Mouse (Mus musculus) urinary bladder, postnatal 4 days (tissue): ENCODE data around the gene Mrps18c.
A peak's percentile ranks its signal among the peaks of the same experiment; 100 is the strongest.

Experiments
- DNase-seq, 2 experiments: peaks; one replicate each; pipeline ENCODE4 v3.0.0; 2021 to 2022; ENCODE audit warnings: low spot score in 2 of 2

The Mrps18c gene

DNA sequence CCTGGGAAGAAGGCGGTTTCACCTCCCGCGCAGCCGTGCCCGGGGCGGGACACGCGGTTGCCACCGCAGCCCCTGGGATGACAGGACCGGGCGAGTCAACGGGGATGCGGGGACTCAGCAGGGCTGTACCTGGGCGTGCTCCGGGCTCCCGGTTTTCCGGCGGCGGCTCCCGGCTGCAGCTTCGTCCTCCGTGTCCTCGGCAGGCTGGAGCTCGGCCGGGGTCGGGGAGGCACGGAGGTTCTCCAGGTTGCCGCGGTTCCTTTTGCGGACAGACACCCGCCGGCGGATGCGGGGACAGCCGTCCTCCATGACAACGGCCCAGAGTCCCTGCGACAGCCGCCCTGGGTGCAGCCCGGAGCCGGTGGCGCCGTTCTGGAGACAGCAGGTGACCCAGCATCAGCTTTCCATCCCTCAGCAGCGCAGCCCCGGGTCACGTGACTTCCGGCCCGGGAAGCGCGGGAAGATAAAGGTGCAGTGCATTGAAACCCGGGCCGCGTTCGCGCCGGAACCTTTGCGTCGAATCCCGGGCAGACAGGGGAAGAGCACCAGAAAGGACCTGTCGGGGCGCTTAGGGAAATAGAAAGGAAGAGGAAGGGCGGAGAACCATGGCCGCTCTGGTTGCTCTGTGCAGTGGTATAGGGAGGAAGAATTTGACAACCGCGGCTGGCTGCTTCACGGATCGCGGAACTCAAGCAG is at the start of gene Mrps18c, which contains the start of gene Helq:
Gene Mrps18c (plus strand): TSS at position 463 of the 696 bp plus-strand sequence.
Gene Helq (minus strand): TSS at position 434 of the 696 bp plus-strand sequence.
- DNase-seq = peak; percentile 88

DNA sequence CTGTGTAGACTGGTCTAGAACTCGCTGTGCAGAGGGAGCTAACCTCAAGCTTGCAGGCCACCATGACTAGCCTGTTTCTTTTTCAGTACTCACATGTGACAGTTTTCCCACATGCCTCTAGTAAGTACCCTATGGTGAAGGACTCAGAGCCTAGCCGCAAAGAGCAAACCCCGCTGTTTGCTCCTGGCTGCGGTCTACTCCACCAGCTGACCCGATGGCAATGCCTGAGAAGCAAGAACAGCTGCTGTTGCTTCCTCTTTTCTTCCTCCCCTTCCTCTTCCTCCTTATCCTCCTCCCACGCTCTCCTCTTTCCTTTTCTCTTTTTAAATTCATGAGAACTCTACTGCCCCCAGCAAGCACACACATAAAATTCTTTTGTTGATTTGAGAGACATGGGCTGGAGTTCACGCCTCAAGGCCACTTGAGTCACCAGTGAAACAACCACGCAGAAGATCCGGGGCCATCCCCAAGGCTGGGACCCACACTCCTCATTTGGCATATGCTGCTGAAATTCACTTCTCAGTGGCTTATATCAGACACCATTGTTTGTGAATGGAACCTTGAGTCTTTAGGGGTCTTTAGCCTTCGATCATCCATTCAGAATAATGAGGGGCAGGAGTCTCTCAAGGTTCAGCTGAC is 47.7 kb upstream of the Mrps18c start:
- no peak for DNase-seq

DNA sequence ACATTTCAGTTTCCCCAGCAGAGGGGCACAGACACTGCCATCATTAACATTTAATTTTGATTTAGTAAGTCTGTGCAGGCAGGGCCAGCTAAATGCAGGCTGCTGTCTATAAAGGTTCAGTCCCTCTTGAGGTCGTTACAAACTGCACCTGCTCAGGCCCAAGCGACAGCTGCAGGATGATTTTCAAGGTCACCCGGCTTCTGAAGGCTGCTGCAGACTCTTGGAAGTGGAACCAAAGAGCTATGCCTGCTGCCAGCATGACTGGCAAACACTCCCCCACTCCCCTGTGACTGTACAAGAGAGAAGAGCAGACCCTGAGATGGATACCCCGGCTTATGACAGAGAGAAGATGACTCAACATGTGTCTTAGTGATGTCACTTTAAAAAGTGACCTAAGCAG is 46.8 kb upstream of the Mrps18c start:
- DNase-seq = no peak

DNA sequence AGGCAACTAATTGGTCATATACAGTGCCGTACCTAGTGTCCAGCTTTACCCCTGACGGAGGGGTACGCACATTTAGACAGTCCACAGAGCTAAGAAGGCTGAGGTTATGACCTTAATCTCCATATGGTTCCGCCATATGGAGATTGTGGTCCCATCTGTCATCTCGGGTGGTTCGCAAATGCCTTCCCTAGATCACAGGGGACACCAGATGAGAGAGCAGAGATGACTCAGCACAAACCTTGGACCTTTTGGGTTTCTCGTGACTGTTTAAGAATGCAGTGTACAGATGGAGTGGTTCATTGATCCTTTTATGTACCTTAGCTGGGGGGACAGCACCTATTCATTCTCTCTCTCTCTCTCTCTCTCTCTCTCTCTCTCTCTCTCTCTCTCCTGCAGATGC is 45.0 kb upstream of the Mrps18c start:
- DNase-seq = no peak

DNA sequence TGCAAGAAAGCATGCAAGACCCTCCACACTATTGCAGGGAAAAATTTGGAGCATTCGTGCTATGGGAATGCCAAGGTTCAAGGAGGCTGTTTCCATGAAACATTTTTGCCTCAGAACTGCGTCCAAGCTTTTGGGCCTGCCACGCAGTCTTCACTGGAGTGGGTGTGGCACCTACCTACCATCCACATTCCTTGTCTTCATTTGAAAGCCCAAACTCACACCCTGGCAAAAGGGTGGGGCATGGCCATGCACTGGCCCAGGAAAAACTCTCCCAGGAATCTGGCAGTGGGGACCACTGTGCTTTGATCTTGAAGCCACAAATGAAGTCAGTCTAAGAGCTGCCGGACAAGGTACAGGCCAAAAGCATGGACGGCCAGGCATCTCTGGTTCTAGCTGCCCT is 40.3 kb upstream of the Mrps18c start:
- DNase-seq = no peak

DNA sequence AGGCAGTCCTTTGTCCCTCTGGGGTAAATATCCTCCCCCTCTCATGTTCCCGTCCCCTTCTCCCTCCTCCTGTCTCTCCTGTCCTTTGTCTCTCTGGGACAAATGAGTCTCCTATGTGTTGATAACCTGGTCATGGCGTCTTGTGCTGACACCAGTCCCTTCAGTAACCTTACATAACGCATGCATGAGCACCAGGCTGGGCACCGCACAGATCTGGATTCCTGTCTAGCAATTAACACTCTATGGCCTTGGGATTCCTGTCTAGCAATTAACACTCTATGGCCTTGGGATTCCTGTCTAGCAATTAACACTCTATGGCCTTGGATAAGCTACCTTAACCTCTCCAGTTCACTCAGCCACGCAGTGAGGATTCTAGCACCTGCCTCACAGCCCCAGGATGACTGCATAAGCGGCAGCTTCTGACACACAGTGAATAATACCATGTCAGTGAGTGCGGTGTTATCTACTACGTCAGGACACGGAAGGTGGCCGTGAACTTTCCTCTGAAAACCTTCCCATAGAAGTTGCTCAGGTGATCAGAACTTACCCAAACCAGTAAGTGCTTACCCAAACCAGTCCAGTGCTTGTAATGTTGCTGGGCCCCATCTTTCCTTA is 38.3 kb upstream of the Mrps18c start:
- no peak for DNase-seq

DNA sequence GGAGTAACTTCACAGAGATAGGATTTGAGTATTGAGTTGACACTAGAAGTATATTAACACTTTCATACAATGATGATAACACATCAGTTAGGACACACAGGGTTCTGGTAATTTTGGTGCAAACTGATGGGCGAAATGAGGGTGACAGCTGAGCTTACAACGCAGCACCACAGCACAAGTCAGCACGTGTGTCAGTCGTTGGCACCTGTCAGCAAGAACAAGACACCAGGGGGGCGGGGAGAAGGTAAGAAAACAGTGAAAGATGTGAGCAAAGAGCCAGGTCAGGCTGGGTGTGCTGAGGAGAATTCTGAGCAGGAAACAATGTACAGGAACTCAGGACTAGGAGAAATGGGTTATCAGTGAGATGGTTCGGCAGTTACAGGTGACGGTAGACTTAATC is 36.7 kb upstream of the Mrps18c start:
- DNase-seq = no peak

DNA sequence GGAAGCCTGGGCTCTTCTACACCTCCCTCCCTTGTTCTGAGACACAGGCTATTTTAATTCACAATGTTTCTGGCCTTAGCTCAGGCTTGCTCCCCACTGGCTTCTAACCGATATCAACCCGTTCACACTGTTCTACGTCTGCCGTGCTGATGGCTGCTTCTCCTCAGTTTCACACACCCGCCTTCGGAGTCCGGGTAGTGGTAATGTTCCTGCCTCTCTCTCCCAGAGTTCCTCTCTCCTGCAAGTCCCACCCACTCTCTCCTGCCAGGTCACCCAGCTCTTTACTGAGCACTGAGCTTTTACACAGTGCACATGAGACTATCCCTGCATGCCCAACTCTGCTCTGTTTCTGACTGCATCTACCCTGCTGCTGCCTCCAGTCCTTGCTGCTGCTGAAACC is 32.4 kb upstream of the Mrps18c start:
- no peak for DNase-seq

DNA sequence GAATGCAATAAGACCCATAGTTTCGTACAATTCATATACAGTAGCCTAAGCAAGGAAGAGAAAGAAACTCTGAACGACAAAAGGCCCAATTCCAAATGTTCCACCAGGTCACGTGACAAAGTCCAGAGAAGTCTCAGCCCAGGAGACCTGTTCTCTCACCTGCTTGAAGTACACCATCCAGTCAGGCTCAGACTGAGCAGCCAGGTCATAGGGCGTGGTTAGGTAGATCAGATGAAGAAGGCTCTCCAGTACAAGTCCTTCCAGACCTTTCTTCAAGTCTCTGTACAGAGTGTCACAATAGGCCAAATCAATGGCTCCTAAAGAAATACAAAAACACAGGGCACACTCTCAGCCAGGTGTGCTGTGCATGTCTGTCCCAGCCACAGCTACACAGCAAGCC is 26.9 kb upstream of the Mrps18c start:
- DNase-seq = no peak

DNA sequence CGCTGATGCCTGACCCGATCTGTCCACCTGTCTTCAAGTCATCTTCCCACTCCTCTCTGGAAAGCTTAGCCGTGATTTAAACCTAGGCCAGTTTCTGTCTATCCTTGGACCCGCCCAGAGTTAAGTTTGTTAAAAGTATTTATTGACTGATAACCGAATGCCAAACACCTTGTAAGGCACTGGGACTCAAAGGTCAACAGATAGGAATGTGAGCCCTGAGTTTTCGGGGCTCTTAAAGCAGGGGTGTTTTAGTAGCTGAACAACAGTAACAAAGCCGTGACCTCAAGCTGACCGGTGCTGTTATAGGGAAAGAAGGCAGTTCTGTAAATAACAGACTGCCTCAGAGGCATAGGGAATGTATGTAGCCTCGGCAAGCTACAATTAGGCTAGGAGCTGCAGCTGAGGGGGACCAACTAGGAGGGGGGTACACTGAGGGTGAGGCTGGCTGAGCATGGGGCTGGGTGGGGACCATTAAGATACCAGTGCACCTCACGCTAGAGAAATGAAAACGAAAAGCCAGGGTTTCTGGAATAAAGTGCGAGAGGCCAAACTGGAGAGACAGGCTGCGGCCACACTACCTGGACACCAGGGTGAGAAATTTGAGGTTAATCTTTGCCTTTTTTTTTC is 22.5 kb upstream of the Mrps18c start:
- DNase-seq = no peak

DNA sequence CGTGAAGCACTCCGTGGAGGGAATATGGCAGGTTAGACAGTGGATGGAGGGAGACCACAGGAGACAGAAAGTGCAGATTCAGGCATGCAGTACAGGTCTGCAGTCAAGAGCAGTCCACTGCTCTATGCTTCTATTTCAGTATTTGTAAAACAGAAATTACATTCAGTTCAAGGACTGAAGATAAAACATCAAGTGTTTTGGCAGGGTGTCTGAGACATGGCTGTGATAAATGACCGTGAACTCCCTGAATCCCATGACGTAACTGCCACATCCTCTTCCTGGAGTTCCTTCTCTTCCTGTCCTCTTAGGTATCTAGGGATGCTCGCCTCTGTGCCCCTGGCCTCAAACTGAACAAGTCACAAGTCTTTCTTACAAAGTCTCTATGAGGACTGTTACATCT is 21.5 kb upstream of the Mrps18c start:
- DNase-seq = no peak

DNA sequence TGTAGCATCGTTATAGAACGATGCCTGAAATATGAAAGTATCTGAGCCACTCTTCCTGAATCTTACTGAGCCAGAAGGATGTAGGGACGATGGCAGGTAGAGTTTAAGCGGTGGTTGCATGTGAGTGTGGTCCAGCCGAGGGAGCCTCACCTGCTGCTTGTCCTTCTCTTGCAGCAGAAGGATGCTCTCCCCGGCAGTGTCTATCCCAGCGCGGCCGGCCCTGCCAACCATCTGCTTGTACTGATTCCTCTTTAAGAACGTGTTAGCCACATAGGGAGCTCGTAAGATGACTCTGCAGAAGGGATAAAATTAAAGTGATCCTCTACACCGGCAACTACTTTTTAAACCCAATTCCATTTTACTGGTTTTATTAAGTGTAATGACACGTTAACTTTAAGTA is 19.4 kb upstream of the Mrps18c start:
- no peak for DNase-seq

DNA sequence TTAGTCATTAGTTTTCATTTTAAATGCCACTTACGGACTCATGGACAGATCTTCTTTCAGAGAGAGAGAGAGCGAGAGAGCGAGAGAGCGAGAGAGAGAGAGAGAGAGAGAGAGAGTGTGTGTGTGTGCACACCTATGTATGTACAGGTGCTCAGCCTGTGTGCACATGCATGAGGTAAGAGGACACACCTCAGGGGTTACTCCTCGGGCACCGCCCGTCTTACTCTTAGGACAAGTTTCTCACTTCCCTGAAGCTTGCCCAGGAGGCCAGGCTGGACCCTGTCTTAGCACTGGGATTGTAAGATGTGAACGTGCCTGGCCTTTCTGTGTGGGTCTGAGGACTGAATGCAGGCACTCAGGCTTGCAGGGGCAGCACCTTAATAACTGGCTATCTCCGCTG is 10.9 kb upstream of the Mrps18c start:
- DNase-seq = no peak

DNA sequence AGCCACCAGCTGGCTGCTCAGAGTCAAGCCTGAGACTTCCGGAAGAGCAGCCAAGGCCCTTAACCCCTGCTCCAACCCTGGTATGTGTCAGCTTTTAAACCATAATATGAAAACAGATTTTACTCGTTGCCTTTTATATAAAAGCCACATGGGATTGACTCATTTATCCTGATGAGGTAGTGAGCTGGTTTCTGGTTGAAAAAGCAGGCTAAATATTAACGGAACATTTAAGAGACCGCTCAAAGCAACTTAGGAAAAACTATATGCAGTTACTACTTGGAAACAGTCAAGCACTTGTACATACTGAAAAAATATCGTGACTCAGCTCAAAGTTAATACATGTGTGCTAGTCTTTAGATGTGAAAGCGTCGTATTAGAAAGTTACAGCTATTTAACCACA is 6.2 kb upstream of the Mrps18c start:
- DNase-seq = no peak

DNA sequence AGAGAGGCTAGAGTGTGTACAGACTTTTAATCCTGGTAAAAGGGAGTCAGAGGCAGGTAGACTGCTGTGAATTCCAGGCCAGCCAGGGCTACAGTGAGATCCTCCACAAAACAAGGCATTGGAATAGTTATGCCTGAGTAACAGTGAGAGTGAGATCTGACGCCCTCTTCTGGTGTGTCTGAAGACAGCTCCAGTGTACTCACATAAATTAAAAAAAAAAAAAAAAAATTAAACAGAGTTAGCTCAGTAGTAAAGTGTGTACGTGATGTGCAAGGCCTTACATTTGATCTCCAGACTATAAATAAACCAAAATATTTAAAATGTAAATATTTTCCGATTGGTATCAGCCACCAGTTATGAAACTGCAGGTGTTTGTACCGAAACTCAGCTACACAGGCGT is 4.3 kb upstream of the Mrps18c start:
- DNase-seq = no peak

DNA sequence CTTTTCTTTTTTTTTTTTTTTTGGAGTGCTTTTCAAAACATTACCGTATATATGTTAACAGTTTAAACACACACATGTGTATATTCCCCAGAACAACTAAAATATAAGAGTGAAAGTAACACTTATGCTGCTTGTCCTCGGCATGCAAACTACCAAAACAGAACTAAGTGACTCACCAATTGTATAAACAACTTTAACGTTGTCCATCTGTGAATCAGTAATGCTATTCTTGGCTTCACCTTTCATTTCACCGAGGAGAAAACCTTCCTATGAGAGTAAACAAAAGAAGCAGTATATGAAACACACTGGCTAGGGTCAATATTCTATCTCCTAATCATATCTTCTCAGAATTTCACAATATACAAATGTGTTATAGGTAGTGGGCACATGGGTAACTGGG is 19.9 kb downstream of the Mrps18c start:
- DNase-seq = no peak

DNA sequence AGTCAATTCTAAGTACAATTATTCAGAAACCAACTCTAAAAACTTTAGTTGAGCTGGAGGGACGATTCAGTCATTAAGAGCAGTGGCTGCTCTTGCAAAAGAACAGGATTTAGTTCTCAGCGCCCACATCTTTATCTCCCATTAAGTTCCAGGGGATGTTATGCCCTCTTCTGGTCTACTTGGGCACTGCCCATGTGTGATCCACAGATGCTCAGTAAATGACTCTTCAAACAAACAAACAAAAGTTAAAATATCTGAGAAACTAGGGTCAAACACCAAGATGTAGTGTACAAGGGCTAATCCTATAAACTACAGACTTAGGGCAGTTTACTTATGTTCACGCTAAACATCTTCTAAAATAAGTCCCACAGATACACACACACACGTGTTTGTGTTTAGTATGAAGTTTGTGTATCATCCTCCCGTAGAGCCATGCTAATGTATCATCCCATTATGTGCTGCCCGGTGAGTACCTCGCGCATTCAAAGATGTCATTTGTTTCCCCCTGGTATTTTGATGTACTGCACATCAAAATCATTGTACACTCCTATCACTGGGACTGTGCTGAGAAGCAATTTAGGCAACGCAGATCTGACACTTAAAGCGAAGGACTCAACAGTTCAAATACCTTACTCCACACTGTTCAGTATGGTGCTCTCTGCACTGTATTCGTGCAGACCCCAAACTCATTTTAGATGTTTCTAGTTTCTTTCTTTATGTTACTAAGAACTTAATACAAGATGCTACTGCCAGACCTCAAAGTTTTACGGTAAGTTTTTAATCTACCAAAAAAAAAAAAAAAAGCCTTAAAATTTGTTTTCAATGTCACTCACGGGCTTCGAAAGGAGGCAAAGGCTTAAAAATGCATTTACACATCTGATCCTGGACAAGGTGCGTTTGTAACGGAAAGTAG is 21.4 kb downstream of the Mrps18c start:
- no peak for DNase-seq

DNA sequence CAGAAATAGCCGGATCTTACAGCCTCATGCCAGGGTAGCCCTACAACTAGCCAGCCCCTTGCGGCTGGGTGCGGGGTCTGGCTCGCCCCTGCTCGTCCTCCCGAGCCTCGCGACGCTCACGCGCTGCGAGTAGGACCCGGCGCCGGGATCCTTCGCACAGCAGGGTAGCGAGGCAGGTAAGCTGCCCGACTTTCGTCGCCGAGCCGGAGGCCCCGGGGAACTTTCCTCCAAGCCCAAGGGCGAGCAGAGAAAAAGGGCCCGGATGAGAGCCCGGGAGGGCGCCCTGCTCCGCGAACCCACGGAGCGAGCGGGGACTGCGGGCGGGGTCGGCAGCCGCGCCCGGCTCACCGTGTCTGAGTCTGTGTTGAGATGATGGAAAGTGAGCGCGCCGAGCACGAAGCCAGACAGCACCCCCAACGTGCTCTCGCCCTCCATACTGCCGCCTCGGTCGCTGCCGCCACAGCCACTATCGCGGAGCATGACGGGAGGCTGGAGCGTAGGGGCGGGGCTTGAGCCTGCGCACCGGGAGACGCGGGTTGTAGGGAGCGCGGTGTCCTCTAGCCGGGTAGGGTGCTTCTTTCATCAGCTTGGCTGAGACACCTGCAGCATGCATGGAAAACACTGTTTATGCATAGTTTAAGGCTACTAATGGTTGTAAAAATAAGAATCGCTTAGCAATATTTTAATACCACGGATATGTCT is 22.2 kb downstream of the Mrps18c start, which contains the start of gene Abraxas1:
Gene Abraxas1 (minus strand): TSS at position 483 of the 702 bp plus-strand sequence.
- DNase-seq = peak; percentile 72 to 82

DNA sequence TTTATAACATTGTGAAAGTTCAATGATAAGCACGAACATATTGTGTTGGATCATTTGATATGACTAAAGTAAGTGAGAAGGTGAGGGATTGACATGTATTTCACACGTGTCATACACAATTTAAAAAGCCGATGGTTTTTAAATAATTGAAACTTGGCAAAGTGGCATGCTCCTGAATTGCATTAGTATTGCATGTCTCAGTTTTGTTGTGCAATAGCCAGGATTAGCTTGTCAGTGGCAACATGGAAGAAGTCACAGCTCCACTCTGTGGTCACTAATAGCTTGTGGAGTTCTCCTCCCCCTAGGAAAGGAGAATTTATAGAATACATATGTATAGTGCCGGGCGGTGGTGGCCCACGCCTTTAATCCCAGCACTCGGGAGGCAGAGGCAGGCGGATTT is 22.9 kb downstream of the Mrps18c start:
- DNase-seq = no peak

DNA sequence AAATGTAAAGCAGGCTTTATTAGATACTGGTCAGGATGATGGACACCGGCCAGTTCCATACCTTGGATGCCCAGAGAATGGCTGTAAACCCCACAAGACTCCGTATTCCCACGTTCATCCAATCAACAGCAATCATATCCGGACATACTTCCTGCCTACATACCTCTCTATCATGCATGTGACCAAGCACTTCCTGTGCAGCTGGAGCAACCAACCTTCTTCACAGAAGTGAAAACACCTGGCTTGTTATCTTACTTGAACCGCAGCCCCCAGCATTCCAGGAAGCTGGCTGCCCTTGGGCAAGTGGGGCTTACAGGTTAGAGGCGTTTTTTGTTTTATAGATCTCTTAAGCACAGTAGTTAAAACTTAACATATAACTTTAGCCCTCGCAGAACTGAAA is 24.4 kb downstream of the Mrps18c start:
- DNase-seq = no peak

DNA sequence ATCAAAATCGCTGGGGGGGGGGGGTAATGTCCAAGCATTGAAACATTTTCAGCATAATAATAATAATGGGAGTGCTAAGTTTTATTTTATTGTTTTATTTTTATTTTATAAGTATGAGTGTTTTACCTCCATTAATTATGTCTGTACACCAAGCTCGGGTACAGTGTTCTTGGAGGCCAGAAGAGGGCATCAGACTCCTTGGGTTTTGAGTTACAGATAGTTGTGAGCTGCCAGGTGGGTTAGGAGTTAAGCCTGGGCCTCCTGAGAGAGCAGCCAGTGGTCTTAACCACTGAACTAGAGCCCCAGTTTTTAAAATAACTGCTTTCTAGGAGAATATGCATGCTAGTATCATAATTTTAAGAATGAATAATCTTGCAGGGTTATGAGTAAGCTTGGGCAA is 27.5 kb downstream of the Mrps18c start:
- no peak for DNase-seq
